Mouse (Mus musculus): ENCODE measurements around the gene Prop1.

Prop1 gene

GRCm38 (mm10) chr11:50953665-50954064, at the start of gene Prop1:
TSS of gene Prop1 (minus strand) at chr11:50953765.
- DNase-seq (ENCODE audit: low spot score), result no peak

GRCm38 (mm10) chr11:51003296-51003695, 49.7 kb upstream of the Prop1 start, which contains the start of gene Olfr51:
TSS of gene Olfr51 (plus strand) at chr11:51003596.
- DNase-seq (ENCODE audit: low spot score), result no peak

GRCm38 (mm10) chr11:50981667-50982066, 28.1 kb upstream of the Prop1 start, which contains the start of gene Olfr1377:
TSS of gene Olfr1377 (plus strand) at chr11:50981967.
- DNase-seq (ENCODE audit: low spot score), result no peak

GRCm38 (mm10) chr11:50977216-50977615, 23.7 kb upstream of the Prop1 start:
- no peak for DNase-seq (ENCODE audit: low spot score)

- DNase-seq (ENCODE audit: low spot score), result no peak
Measured at GRCm38 (mm10) chr11:50966230-50966629, 12.7 kb upstream of the Prop1 start, which contains the start of gene Olfr1378. TSS of gene Olfr1378 (plus strand) at chr11:50966530.

GRCm38 (mm10) chr11:50964886-50965285, 11.3 kb upstream of the Prop1 start:
- no peak for DNase-seq (ENCODE audit: low spot score)

GRCm38 (mm10) chr11:50952290-50952689, 1.3 kb downstream of the Prop1 start:
- DNase-seq (ENCODE audit: low spot score), result no peak

GRCm38 (mm10) chr11:50943506-50943905, 10.1 kb downstream of the Prop1 start, which contains the start of gene 4933414I15Rik:
TSS of gene 4933414I15Rik (minus strand) at chr11:50943765.
- no peak for DNase-seq (ENCODE audit: low spot score)

GRCm38 (mm10) chr11:50942386-50942785, 11.2 kb downstream of the Prop1 start:
- DNase-seq (ENCODE audit: low spot score), result no peak

- no peak for DNase-seq (ENCODE audit: low spot score)
Measured at GRCm38 (mm10) chr11:50939621-50940366, 13.8 kb downstream of the Prop1 start.

- DNase-seq (ENCODE audit: low spot score), result no peak
Measured at GRCm38 (mm10) chr11:50938435-50938834, 15.1 kb downstream of the Prop1 start.

- DNase-seq (ENCODE audit: low spot score), result no peak
Measured at GRCm38 (mm10) chr11:50932040-50932439, 21.5 kb downstream of the Prop1 start.

- DNase-seq (ENCODE audit: low spot score), result peak; percentile 33
Measured at GRCm38 (mm10) chr11:50931451-50931866, 22.1 kb downstream of the Prop1 start, which contains the start of gene Zfp354b. TSS of gene Zfp354b (minus strand) at chr11:50931633.

GRCm38 (mm10) chr11:50931021-50931420, 22.5 kb downstream of the Prop1 start:
- no peak for DNase-seq (ENCODE audit: low spot score)

GRCm38 (mm10) chr11:50930469-50931014, 23.0 kb downstream of the Prop1 start:
- no peak for DNase-seq (ENCODE audit: low spot score)

- DNase-seq (ENCODE audit: low spot score), result peak; percentile 76
Measured at GRCm38 (mm10) chr11:50915671-50916320, 37.8 kb downstream of the Prop1 start, which contains the start of gene Zfp2. TSS of gene Zfp2 (minus strand) at chr11:50916165.

- DNase-seq (ENCODE audit: low spot score), result no peak
Measured at GRCm38 (mm10) chr11:50914461-50914860, 39.1 kb downstream of the Prop1 start.

- no peak for DNase-seq (ENCODE audit: low spot score)
Measured at GRCm38 (mm10) chr11:50913301-50913700, 40.3 kb downstream of the Prop1 start.

GRCm38 (mm10) chr11:50908136-50908535, 45.4 kb downstream of the Prop1 start:
- DNase-seq (ENCODE audit: low spot score), result no peak
